Mouse (Mus musculus): ENCODE results near the gene Fkbp8. TPM values are rescaled to one million over a fixed set of nuclear protein-coding genes. Genes with fewer than 3 reads are reported as not detected.

Gene Fkbp8
- polyA plus RNA-seq, 1 experiment: 80.5 TPM

- Histone ChIP-seq H3K27me3 (ENCODE audit: control insufficient read depth, insufficient read depth, low read length, poor library complexity, severe bottlenecking) (no peaks in the 10 kb centered on the region), H3K4me1 (ENCODE audit: control insufficient read depth, insufficient read depth, low read length) (no peaks in the 10 kb centered on the region), H3K9ac (ENCODE audit: low read depth, poor library complexity, severe bottlenecking) (no peak overlapping the region), H3K36me3 (ENCODE audit: control insufficient read depth, insufficient read depth, low read length, poor library complexity, severe bottlenecking) (peaks cover 34% of the 10 kb centered on the region), H3K4me3 (ENCODE audit: low read depth, low read length) (no peak overlapping the region), H3K27ac (ENCODE audit: insufficient read depth, low read length) (no peak overlapping the region), H3K9me3 (replicated peaks; ENCODE audit: control insufficient read depth, insufficient read depth, low read length, poor library complexity, severe bottlenecking) (no peaks in the 10 kb centered on the region)
- no peak for TF ChIP-seq POLR2A (IDR thresholded peaks at IDR 0.05; ENCODE audit: insufficient read depth, low read length)
- no peak for TF ChIP-seq EP300 (IDR thresholded peaks at IDR 0.05; ENCODE audit: insufficient read depth, low read depth, low read length)
- no peak for TF ChIP-seq CTCF (IDR thresholded peaks at IDR 0.05; ENCODE audit: low read depth, low read length)
Measured at GRCm38 (mm10) chr8:70519043-70519442, 8.5 kb upstream of the Fkbp8 start.

- Histone ChIP-seq H3K36me3 (ENCODE audit: control insufficient read depth, insufficient read depth, low read length, poor library complexity, severe bottlenecking) (peaks cover 29% of the 10 kb centered on the region), H3K27me3 (ENCODE audit: control insufficient read depth, insufficient read depth, low read length, poor library complexity, severe bottlenecking) (no peaks in the 10 kb centered on the region), H3K9me3 (replicated peaks; ENCODE audit: control insufficient read depth, insufficient read depth, low read length, poor library complexity, severe bottlenecking) (no peaks in the 10 kb centered on the region), H3K27ac (ENCODE audit: insufficient read depth, low read length) (no peak overlapping the region), H3K4me1 (ENCODE audit: control insufficient read depth, insufficient read depth, low read length) (no peaks in the 10 kb centered on the region), H3K4me3 (ENCODE audit: low read depth, low read length) (no peak overlapping the region), H3K9ac (ENCODE audit: low read depth, poor library complexity, severe bottlenecking) (no peak overlapping the region)
- TF ChIP-seq CTCF (IDR thresholded peaks at IDR 0.05; ENCODE audit: low read depth, low read length) (no peak), EP300 (IDR thresholded peaks at IDR 0.05; ENCODE audit: insufficient read depth, low read depth, low read length) (no peak), POLR2A (IDR thresholded peaks at IDR 0.05; ENCODE audit: insufficient read depth, low read length) (no peak)
Measured at GRCm38 (mm10) chr8:70519606-70520005, 7.9 kb upstream of the Fkbp8 start.

DNA sequence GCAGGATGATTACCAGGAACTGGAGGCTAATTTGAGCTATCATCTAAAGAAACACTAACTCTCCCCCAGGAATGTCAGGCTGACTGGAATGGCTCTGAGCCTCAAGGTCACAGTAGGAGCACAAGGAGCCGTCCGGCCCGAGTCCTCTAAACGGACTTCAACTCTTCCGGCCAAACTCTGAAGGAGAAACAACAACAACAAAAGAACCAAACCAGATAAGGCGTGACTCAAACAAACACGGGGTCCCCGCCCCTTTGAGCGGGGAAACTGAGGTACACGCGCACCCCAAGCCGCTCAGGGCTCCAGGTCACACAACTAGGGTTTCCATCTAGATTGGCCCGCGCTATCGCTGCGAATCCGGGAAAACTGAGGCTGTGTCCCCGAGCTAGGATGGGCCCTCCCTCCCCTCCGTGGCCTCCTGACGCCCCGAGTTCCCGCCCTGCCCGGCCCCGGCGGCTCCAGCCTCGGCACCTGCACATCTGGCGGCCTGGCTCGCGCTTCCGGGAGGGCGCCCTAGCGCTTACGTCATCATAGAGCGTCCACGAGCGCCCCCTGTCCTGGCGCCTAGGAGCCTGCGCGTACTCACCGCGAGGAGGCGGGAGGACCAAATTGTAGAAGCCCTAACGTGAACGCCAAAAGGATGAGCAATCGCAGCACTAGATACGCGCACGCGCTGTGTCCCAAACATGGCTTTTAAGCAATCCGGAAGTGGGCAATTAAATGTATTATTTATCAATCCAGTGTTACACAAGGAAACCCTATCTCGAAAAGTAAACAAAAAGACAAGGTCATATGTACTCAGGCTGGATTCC, 4.7 kb upstream of the Fkbp8 start:
- peaks cover 18% of the 10 kb centered on the region for H3K36me3 ChIP-seq (ENCODE audit: control insufficient read depth, insufficient read depth, low read length, poor library complexity, severe bottlenecking)
- TF ChIP-seq POLR2A (IDR thresholded peaks at IDR 0.05; ENCODE audit: insufficient read depth, low read length): no peak
- no peak for TF ChIP-seq EP300 (IDR thresholded peaks at IDR 0.05; ENCODE audit: insufficient read depth, low read depth, low read length)
- TF ChIP-seq CTCF (IDR thresholded peaks at IDR 0.05; ENCODE audit: low read depth, low read length): peak; percentile 20
- H3K27ac ChIP-seq (ENCODE audit: insufficient read depth, low read length): peak overlapping the region; percentile 98
- peaks cover 3% of the 10 kb centered on the region for H3K4me1 ChIP-seq (ENCODE audit: control insufficient read depth, insufficient read depth, low read length)
- H3K27me3 ChIP-seq (ENCODE audit: control insufficient read depth, insufficient read depth, low read length, poor library complexity, severe bottlenecking): no peaks in the 10 kb centered on the region
- peak overlapping the region; percentile 79 for H3K4me3 ChIP-seq (ENCODE audit: low read depth, low read length)
- no peaks in the 10 kb centered on the region for H3K9me3 ChIP-seq (replicated peaks; ENCODE audit: control insufficient read depth, insufficient read depth, low read length, poor library complexity, severe bottlenecking)
- peak overlapping the region; percentile 91 for H3K9ac ChIP-seq (ENCODE audit: low read depth, poor library complexity, severe bottlenecking)

- Histone ChIP-seq H3K4me1 (ENCODE audit: control insufficient read depth, insufficient read depth, low read length) (peaks cover 3% of the 10 kb centered on the region), H3K9me3 (replicated peaks; ENCODE audit: control insufficient read depth, insufficient read depth, low read length, poor library complexity, severe bottlenecking) (no peaks in the 10 kb centered on the region), H3K27ac (ENCODE audit: insufficient read depth, low read length) (0 out of 2 replicates have a peak overlapping the region, but pooled peaks have one; percentile 36), H3K27me3 (ENCODE audit: control insufficient read depth, insufficient read depth, low read length, poor library complexity, severe bottlenecking) (no peaks in the 10 kb centered on the region), H3K36me3 (ENCODE audit: control insufficient read depth, insufficient read depth, low read length, poor library complexity, severe bottlenecking) (peaks cover 17% of the 10 kb centered on the region), H3K9ac (ENCODE audit: low read depth, poor library complexity, severe bottlenecking) (peak overlapping the region; percentile 94), H3K4me3 (ENCODE audit: low read depth, low read length) (peak overlapping the region; percentile 77)
- TF ChIP-seq CTCF (IDR thresholded peaks at IDR 0.05; ENCODE audit: low read depth, low read length) (no peak), EP300 (IDR thresholded peaks at IDR 0.05; ENCODE audit: insufficient read depth, low read depth, low read length) (no peak), POLR2A (IDR thresholded peaks at IDR 0.05; ENCODE audit: insufficient read depth, low read length) (no peak)
Measured at GRCm38 (mm10) chr8:70527111-70527511, 413 bp upstream of the Fkbp8 start.

DNA sequence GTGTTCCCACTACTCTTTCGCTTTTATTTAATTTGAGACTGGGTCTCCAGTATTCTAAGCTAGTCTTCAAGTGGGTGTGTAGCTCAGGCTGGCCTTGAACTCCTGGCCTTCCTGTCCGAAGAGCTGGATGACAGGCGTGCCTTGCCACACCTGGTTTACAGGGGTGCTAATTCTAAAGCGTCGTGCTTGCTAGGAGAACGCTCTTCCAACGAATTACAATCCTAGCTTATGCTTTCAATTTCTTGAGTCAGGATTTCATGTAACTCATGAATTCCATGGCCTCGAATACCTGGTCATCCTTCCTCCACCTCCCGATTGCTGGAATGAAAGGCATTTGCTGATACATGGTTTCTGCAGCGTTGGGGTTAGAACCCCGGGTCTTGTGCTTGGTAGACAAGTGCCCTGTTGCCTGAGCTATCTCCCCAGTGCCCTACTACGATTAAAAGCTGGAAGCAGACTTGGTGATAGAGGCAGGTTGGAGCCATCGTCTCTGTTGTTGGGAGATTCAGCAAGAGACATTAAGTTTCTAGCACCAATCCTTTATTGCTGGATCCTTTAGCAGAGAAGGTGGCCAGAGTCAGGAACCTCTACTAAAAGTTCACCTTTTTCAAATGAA, 766 bp downstream of the Fkbp8 start:
- Histone ChIP-seq H3K36me3 (ENCODE audit: control insufficient read depth, insufficient read depth, low read length, poor library complexity, severe bottlenecking) (peaks cover 24% of the 10 kb centered on the region), H3K27me3 (ENCODE audit: control insufficient read depth, insufficient read depth, low read length, poor library complexity, severe bottlenecking) (no peaks in the 10 kb centered on the region), H3K4me1 (ENCODE audit: control insufficient read depth, insufficient read depth, low read length) (peaks cover 3% of the 10 kb centered on the region), H3K9ac (ENCODE audit: low read depth, poor library complexity, severe bottlenecking) (peak overlapping the region; percentile 94), H3K9me3 (replicated peaks; ENCODE audit: control insufficient read depth, insufficient read depth, low read length, poor library complexity, severe bottlenecking) (no peaks in the 10 kb centered on the region), H3K4me3 (ENCODE audit: low read depth, low read length) (peak overlapping the region; percentile 99), H3K27ac (ENCODE audit: insufficient read depth, low read length) (peak overlapping the region; percentile 84)
- no peak for TF ChIP-seq POLR2A (IDR thresholded peaks at IDR 0.05; ENCODE audit: insufficient read depth, low read length)
- TF ChIP-seq EP300 (IDR thresholded peaks at IDR 0.05; ENCODE audit: insufficient read depth, low read depth, low read length): no peak
- TF ChIP-seq CTCF (IDR thresholded peaks at IDR 0.05; ENCODE audit: low read depth, low read length): no peak

GRCm38 (mm10) chr8:70529299-70529698, 1.8 kb downstream of the Fkbp8 start:
- no peaks in the 10 kb centered on the region for H3K27me3 ChIP-seq (ENCODE audit: control insufficient read depth, insufficient read depth, low read length, poor library complexity, severe bottlenecking)
- TF ChIP-seq EP300 (IDR thresholded peaks at IDR 0.05; ENCODE audit: insufficient read depth, low read depth, low read length) (no peak), CTCF (IDR thresholded peaks at IDR 0.05; ENCODE audit: low read depth, low read length) (no peak), POLR2A (IDR thresholded peaks at IDR 0.05; ENCODE audit: insufficient read depth, low read length) (no peak)
- H3K4me3 ChIP-seq (ENCODE audit: low read depth, low read length): no peak overlapping the region
- no peaks in the 10 kb centered on the region for H3K9me3 ChIP-seq (replicated peaks; ENCODE audit: control insufficient read depth, insufficient read depth, low read length, poor library complexity, severe bottlenecking)
- peaks cover 3% of the 10 kb centered on the region for H3K4me1 ChIP-seq (ENCODE audit: control insufficient read depth, insufficient read depth, low read length)
- H3K9ac ChIP-seq (ENCODE audit: low read depth, poor library complexity, severe bottlenecking): no peak overlapping the region
- H3K27ac ChIP-seq (ENCODE audit: insufficient read depth, low read length): no peak overlapping the region
- peaks cover 28% of the 10 kb centered on the region for H3K36me3 ChIP-seq (ENCODE audit: control insufficient read depth, insufficient read depth, low read length, poor library complexity, severe bottlenecking)

Measured in ES-Bruce4 (cell line).